Mouse (Mus musculus) forebrain, postnatal 0 days (tissue): ENCODE data around the gene Olfr319. TPM values are rescaled to one million over a fixed set of nuclear protein-coding genes. Genes with fewer than 3 reads are reported as not detected.
"Not testable (repeated sequence)": the region's sequence is repeated elsewhere in the genome, so short reads cannot be mapped to it uniquely, and the experiment has no call there.

Experiments used
- ATAC-seq: fragments of 200-750 bp; cut with Nextera tagmentation; 2 replicates; pipeline ENCODE4 v1.8.0; 2017; ENCODE audit warnings: mild to moderate bottlenecking, moderate library complexity
- DNase-seq: peaks from one replicate; pipeline ENCODE4 v3.0.0-alpha.2; 2015
- H3K27ac ChIP-seq: fragments of 300-500 bp; sonication (generic); 2 replicates; pipeline ENCODE4 v1.5.1; 2014; ENCODE audit warnings: low read depth, mild to moderate bottlenecking, antibody characterized with exemption, low read length, moderate library complexity, mixed read lengths
- H3K27me3 ChIP-seq: fragments of 300-500 bp; sonication (generic); 2 replicates; pipeline ENCODE4 v1.6.1; 2014; ENCODE audit warnings: mild to moderate bottlenecking, low read length, mixed read lengths; ENCODE audit not compliant: insufficient read depth
- H3K36me3 ChIP-seq: fragments of 300-500 bp; sonication (generic); 2 replicates; pipeline ENCODE4 v1.6.1; 2014; ENCODE audit warnings: mild to moderate bottlenecking, moderate library complexity; ENCODE audit not compliant: insufficient read depth
- H3K4me1 ChIP-seq: fragments of 300-500 bp; sonication (generic); 2 replicates; pipeline ENCODE4 v1.6.1; 2014; ENCODE audit warnings: antibody characterized with exemption; ENCODE audit not compliant: insufficient read depth
- H3K4me2 ChIP-seq: fragments of 300-500 bp; sonication (generic); 2 replicates; pipeline ENCODE4 v1.6.1; 2014; ENCODE audit warnings: low read depth, mild to moderate bottlenecking, moderate library complexity
- H3K4me3 ChIP-seq: fragments of 300-500 bp; sonication (generic); 2 replicates; pipeline ENCODE4 v1.5.1; 2014; ENCODE audit warnings: low read depth, low read length, mixed read lengths
- H3K9ac ChIP-seq: fragments of 300-500 bp; sonication (generic); 2 replicates; pipeline ENCODE4 v1.6.1; 2014; ENCODE audit warnings: mild to moderate bottlenecking
- H3K9me3 ChIP-seq: fragments of 300-500 bp; sonication (generic); 2 replicates; pipeline ENCODE4 v1.6.1; 2016; ENCODE audit warnings: low read length
- CTCF ChIP-seq: sonication (generic); IDR thresholded peaks from 2 replicates; pipeline ENCODE4 v1.5.1; 2016; ENCODE audit warnings: antibody characterized with exemption, control low read depth, low read depth
- WGBS: fragments of 180-500 bp; shearing (Covaris S2); extraction: QIAGEN DNeasy Blood & Tissue Kit; methylation state at CpG from one replicate; pipeline ENCODE4 v1.1.7; 2014; 5-methylcytosine and 5-hydroxymethylcytosine counted together
- polyA plus RNA-seq: library from polyadenylated mRNA; unstranded; fragments of >200 nt; fragmentation: Nextera tagmentation; extraction: Ambion mirVana; gene quantifications from 2 replicates; pipeline ENCODE4 v1.2.1, GENCODE M21; 2015
- total RNA-seq: library from RNA; depleted of rRNA; stranded (reverse); fragments of >200 nt; gene quantifications from 2 replicates; pipeline ENCODE4 v1.2.3, GENCODE M21; 2014; rRNA removed

The Olfr319 gene
- not detected in 2 replicates for total RNA-seq
- polyA plus RNA-seq: not detected in 2 replicates

GRCm38 (mm10) chr11:58698862-58699261 lies at the start of gene Olfr319:
Olfr319 (plus strand) TSS chr11:58699162.
- Histone ChIP-seq H3K36me3 (no peaks in the 10 kb centered on the region), H3K4me2 (no peak within 1 kb of the TSS), H3K27ac (no peak within 1 kb of the TSS), H3K9ac (no peak within 1 kb of the TSS), H3K27me3 (no peaks in the 10 kb centered on the region), H3K4me1 (no peaks in the 10 kb centered on the region), H3K4me3 (no peak within 1 kb of the TSS), H3K9me3 (peaks cover 4% of the 10 kb centered on the region; the same call in 1 of the 2 replicates)
- 79% methylated on average over 3 of the region's 3 CpGs for WGBS
- DNase-seq: no peak
- ATAC-seq: no peak
- no peak for TF ChIP-seq CTCF

GRCm38 (mm10) chr11:58655151-58655550 lies 43.8 kb upstream of the Olfr319 start:
- DNase-seq: no peak
- no peaks in the 10 kb centered on the region for H3K27me3 ChIP-seq
- no peak for ATAC-seq
- TF ChIP-seq CTCF: no peak
- H3K4me3 ChIP-seq: no peak overlapping the region
- H3K27ac ChIP-seq: no peak overlapping the region
- no peaks in the 10 kb centered on the region for H3K36me3 ChIP-seq
- H3K9ac ChIP-seq: no peak overlapping the region
- no peaks in the 10 kb centered on the region for H3K4me1 ChIP-seq
- WGBS: 93% methylated on average over 3 of the region's 3 CpGs
- no peak overlapping the region for H3K4me2 ChIP-seq
- no peaks in the 10 kb centered on the region for H3K9me3 ChIP-seq

- 87% methylated on average over 4 of the region's 4 CpGs for WGBS
- Histone ChIP-seq H3K4me3 (no peak within 1 kb of the TSS), H3K9me3 (no peaks in the 10 kb centered on the region), H3K27me3 (no peaks in the 10 kb centered on the region), H3K4me1 (no peaks in the 10 kb centered on the region), H3K36me3 (no peaks in the 10 kb centered on the region), H3K4me2 (no peak within 1 kb of the TSS), H3K9ac (no peak within 1 kb of the TSS), H3K27ac (no peak within 1 kb of the TSS)
- no peak for TF ChIP-seq CTCF
- DNase-seq: no peak
- no peak for ATAC-seq
Observed at GRCm38 (mm10) chr11:58658596-58658995, 40.4 kb upstream of the Olfr319 start, which contains the start of gene Olfr322. Olfr322 (plus strand) TSS chr11:58658782.

- H3K36me3 ChIP-seq: no peaks in the 10 kb centered on the region
- no peak overlapping the region for H3K4me2 ChIP-seq
- H3K4me3 ChIP-seq: no peak overlapping the region
- no peak overlapping the region for H3K27ac ChIP-seq
- no peak for TF ChIP-seq CTCF
- no peaks in the 10 kb centered on the region for H3K9me3 ChIP-seq
- ATAC-seq: no peak
- H3K27me3 ChIP-seq: no peaks in the 10 kb centered on the region
- DNase-seq: no peak
- no peak overlapping the region for H3K9ac ChIP-seq
- H3K4me1 ChIP-seq: no peaks in the 10 kb centered on the region
Observed at GRCm38 (mm10) chr11:58669252-58669651, 29.7 kb upstream of the Olfr319 start.

GRCm38 (mm10) chr11:58671825-58672224 lies 27.1 kb upstream of the Olfr319 start:
- no peak for DNase-seq

GRCm38 (mm10) chr11:58680799-58681198 lies 18.2 kb upstream of the Olfr319 start, which contains the start of gene Olfr320:
Olfr320 (plus strand) TSS chr11:58681099.
- Histone ChIP-seq H3K9ac (no peak within 1 kb of the TSS), H3K27ac (no peak within 1 kb of the TSS), H3K4me1 (no peaks in the 10 kb centered on the region), H3K4me3 (no peak within 1 kb of the TSS), H3K36me3 (no peaks in the 10 kb centered on the region), H3K9me3 (no peaks in the 10 kb centered on the region), H3K27me3 (no peaks in the 10 kb centered on the region), H3K4me2 (no peak within 1 kb of the TSS)
- ATAC-seq (no peak), DNase-seq (no peak)
- 84% methylated on average over 1 of the region's 1 CpGs for WGBS
- TF ChIP-seq CTCF: no peak

More at GRCm38 (mm10) chr11:58671825-58672224, 27.1 kb upstream of the Olfr319 start:
- Histone ChIP-seq H3K27me3 (no peaks in the 10 kb centered on the region), H3K36me3 (no peaks in the 10 kb centered on the region), H3K4me1 (no peaks in the 10 kb centered on the region), H3K9me3 (no peaks in the 10 kb centered on the region), H3K9ac (no peak overlapping the region), H3K4me2 (no peak overlapping the region), H3K27ac (no peak overlapping the region), H3K4me3 (no peak overlapping the region)
- 55% methylated on average over 4 of the region's 4 CpGs for WGBS
- ATAC-seq: no peak
- TF ChIP-seq CTCF: peak; percentile 9; the same call in 1 of the 2 replicates

GRCm38 (mm10) chr11:58709086-58709485 lies 10.1 kb downstream of the Olfr319 start:
- no peaks in the 10 kb centered on the region for H3K36me3 ChIP-seq
- H3K4me2 ChIP-seq: no peak overlapping the region
- DNase-seq (no peak), ATAC-seq (no peak)
- no peak overlapping the region for H3K9ac ChIP-seq
- TF ChIP-seq CTCF: no peak
- H3K4me3 ChIP-seq: no peak overlapping the region
- no peak overlapping the region for H3K27ac ChIP-seq
- H3K4me1 ChIP-seq: no peaks in the 10 kb centered on the region
- H3K27me3 ChIP-seq: no peaks in the 10 kb centered on the region
- WGBS: 78% methylated on average over 11 of the region's 11 CpGs
- no peaks in the 10 kb centered on the region for H3K9me3 ChIP-seq

GRCm38 (mm10) chr11:58717723-58718122 lies 18.8 kb downstream of the Olfr319 start:
- H3K27me3 ChIP-seq, H3K27ac ChIP-seq, H3K9ac ChIP-seq, H3K4me2 ChIP-seq, H3K4me3 ChIP-seq, H3K36me3 ChIP-seq, H3K4me1 ChIP-seq, DNase-seq, H3K9me3 ChIP-seq, ATAC-seq: not testable (repeated sequence)
- 92% methylated on average over 6 of the region's 7 CpGs for WGBS
